Mouse (Mus musculus): ENCODE data around the gene Prss44. TPM values are rescaled to one million over a fixed set of nuclear protein-coding genes. Genes with fewer than 3 reads are reported as not detected.

The Prss44 gene
- total and polyA plus RNA-seq, 3 experiments, result 0.17 TPM; not detected in 2

DNA sequence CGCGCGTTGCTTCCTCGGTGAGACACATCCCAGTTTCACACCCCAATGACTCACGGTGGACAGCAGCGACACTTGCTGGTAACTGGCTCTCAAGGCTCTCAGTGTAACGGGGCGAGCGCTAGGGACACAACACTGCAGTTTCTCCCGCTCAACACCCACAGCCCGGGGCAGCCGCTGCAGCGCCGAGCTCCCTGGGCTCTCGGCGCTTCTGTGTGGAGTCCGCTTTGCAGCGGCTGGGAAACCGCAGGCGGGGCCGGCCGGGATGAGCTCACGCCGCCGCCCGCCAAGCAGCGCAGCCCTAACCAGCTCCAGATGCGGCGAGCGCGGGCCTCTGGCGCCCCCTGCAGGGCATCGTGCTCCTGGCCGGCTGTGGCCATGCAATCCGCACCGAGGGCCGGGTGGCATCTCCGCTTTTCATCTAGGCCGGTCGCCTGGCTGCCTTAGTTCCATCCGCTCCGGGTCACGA is 32.5 kb upstream of the Prss44 start:
- Histone ChIP-seq H3K4me3 (replicated peaks in 1 of 3; ENCODE audit: low read depth in 2 of 3, low read length in 2 of 3, poor library complexity in 1 of 3) (peak overlapping the region; percentile 16 to 35 (median 27)), H3K36me3 (replicated peaks in 1 of 2; ENCODE audit: control insufficient read depth in 1 of 2, insufficient read depth in 1 of 2, low read length in 1 of 2) (no peaks in the 10 kb centered on the region), H3K9me3 (replicated peaks; ENCODE audit: low read length) (peaks cover 4% of the 10 kb centered on the region), H3K27ac (ENCODE audit: insufficient read depth, low read depth) (no peak overlapping the region), H3K79me2 (replicated peaks; ENCODE audit: control insufficient read depth, extremely low read depth, insufficient read depth, poor library complexity, severe bottlenecking) (no peaks in the 10 kb centered on the region), H3K9ac (ENCODE audit: insufficient read depth, low read depth) (peak overlapping the region; percentile 21; the same call in 1 of the 2 replicates), H3K4me2 (ENCODE audit: insufficient read depth, low read depth, poor library complexity, severe bottlenecking) (peak overlapping the region; percentile 62; the same call in 1 of the 2 replicates), H3K4me1 (ENCODE audit: control insufficient read depth in 1 of 2, insufficient read depth in 2 of 2) (peaks cover 3 to 25% of the 10 kb centered on the region in 2 experiments; a peak in 3 of 4 replicates), H3K27me3 (replicated peaks) (peaks cover 35% of the 10 kb centered on the region)
- DNase-seq (ENCODE audit: extremely low read depth), result peak; percentile 82
- peak; percentile 75 for TF ChIP-seq SMC3 (IDR thresholded peaks at IDR 0.05; ENCODE audit: low read depth, low read length)
- TF ChIP-seq IRF4 (IDR thresholded peaks at IDR 0.05; ENCODE audit: low read depth, low read length), result peak; percentile 51; the same call in 1 of the 2 replicates
- TF ChIP-seq POLR2A (IDR thresholded peaks at IDR 0.05; ENCODE audit: low read depth, low read length), result no peak
- TF ChIP-seq PAX5 (IDR thresholded peaks at IDR 0.05; ENCODE audit: low read length), result no peak
- no peak for TF ChIP-seq ZNF384 (IDR thresholded peaks at IDR 0.05; ENCODE audit: low read depth, low read length)
- TF ChIP-seq GABPA (IDR thresholded peaks at IDR 0.05; ENCODE audit: insufficient replicate concordance, low read depth, low read length), result no peak
- TF ChIP-seq ZMIZ1 (IDR thresholded peaks at IDR 0.05; ENCODE audit: low read depth, low read length), result no peak
- TF ChIP-seq KAT2A (IDR thresholded peaks at IDR 0.05; ENCODE audit: insufficient replicate concordance, low read length), result no peak
- no peak for TF ChIP-seq NELFE (IDR thresholded peaks at IDR 0.05; ENCODE audit: low read depth, low read length)
- no peak for TF ChIP-seq EP300 (IDR thresholded peaks at IDR 0.05; ENCODE audit: low read length)
- TF ChIP-seq ETS1 (conservative IDR thresholded peaks at IDR 0.05; ENCODE audit: low read depth, low read length), result 0 out of 2 replicates have a peak, but pooled peaks have one; percentile 11
- TF ChIP-seq MYC (IDR thresholded peaks at IDR 0.05; ENCODE audit: low read depth, low read length), result no peak
- no peak for TF ChIP-seq JUND (conservative IDR thresholded peaks at IDR 0.05; ENCODE audit: low read depth, low read length)
- TF ChIP-seq E2F4 (IDR thresholded peaks at IDR 0.05; ENCODE audit: insufficient replicate concordance, low read depth, low read length), result no peak
- TF ChIP-seq USF2 (conservative IDR thresholded peaks at IDR 0.05; ENCODE audit: low read depth, low read length), result no peak
- TF ChIP-seq MEF2A (IDR thresholded peaks at IDR 0.05; ENCODE audit: borderline replicate concordance, low read depth, low read length), result peak; percentile 59; the same call in 1 of the 2 replicates
- no peak for TF ChIP-seq CHD1 (IDR thresholded peaks at IDR 0.05; ENCODE audit: low read depth, low read length)
- peak; percentile 59 for TF ChIP-seq MXI1 (IDR thresholded peaks at IDR 0.05; ENCODE audit: low read depth, low read length)
- peak; percentile 91 for TF ChIP-seq UBTF (IDR thresholded peaks at IDR 0.05; ENCODE audit: low read depth, low read length)
- 0 out of 2 replicates have a peak, but pooled peaks have one; percentile 23 for TF ChIP-seq HCFC1 (IDR thresholded peaks at IDR 0.05; ENCODE audit: low read depth, low read length)
- TF ChIP-seq MAX (IDR thresholded peaks at IDR 0.05; ENCODE audit: low read length), result peak; percentile 43; the same call in 1 of the 2 replicates
- TF ChIP-seq RAD21 (IDR thresholded peaks at IDR 0.05; ENCODE audit: low read depth, low read length), result peak; percentile 69
- TF ChIP-seq MAFK (IDR thresholded peaks at IDR 0.05; ENCODE audit: insufficient replicate concordance, low read length), result no peak
- TF ChIP-seq NRF1 (IDR thresholded peaks at IDR 0.05; ENCODE audit: low read depth, low read length), result peak; percentile 43
- TF ChIP-seq CTCF (conservative IDR thresholded peaks at IDR 0.05 in 1 of 2, IDR thresholded peaks at IDR 0.05 in 1 of 2; ENCODE audit: low read depth in 2 of 2, low read length in 2 of 2), result peak in 1 of 2 experiments; percentile 82; a peak in 2 of 4 replicates
- no peak; the same call in 1 of the 2 replicates for TF ChIP-seq ELF1 (IDR thresholded peaks at IDR 0.05; ENCODE audit: low read depth, low read length)
- peak; percentile 53; the same call in 1 of the 2 replicates for TF ChIP-seq TCF12 (IDR thresholded peaks at IDR 0.05; ENCODE audit: low read depth, low read length)
- TF ChIP-seq BHLHE40 (IDR thresholded peaks at IDR 0.05; ENCODE audit: low read depth, low read length), result peak; percentile 57
- TF ChIP-seq ZKSCAN1 (IDR thresholded peaks at IDR 0.05; ENCODE audit: borderline replicate concordance, low read depth, low read length), result no peak
- dilution Hi-C loops (cut with MboI; ENCODE audit: extremely low pct_ligation_motif_present, extremely low pct_unique_long_range_greater_than_20kb, low sequenced_read_pairs) (no loop called here), in situ Hi-C loops (cut with MboI; ENCODE audit: low pct_ligation_motif_present, low pct_unique_long_range_greater_than_20kb, low sequenced_read_pairs) (no loop called here)
